Mouse (Mus musculus) kidney, adult 2 months (tissue): ENCODE data around the gene Ahdc1. TPM values are rescaled to one million over a fixed set of nuclear protein-coding genes. Genes with fewer than 3 reads are reported as not detected.

ENCODE experiments used
- DNase-seq: peaks from one replicate; pipeline ENCODE4 v3.0.0; 2021
- H3K27ac ChIP-seq: fragments of 200-500 bp; 2 replicates; pipeline ENCODE4 v1.5.1; 2012; ENCODE audit warnings: low read depth, low read length, control low read depth, inconsistent platforms; ENCODE audit not compliant: insufficient read depth
- H3K27me3 ChIP-seq: fragments of 200-500 bp; replicated peaks from 2 replicates; pipeline ENCODE4 v1.6.1; 2012; ENCODE audit warnings: mild to moderate bottlenecking, moderate library complexity, low read length, inconsistent platforms; ENCODE audit not compliant: control insufficient read depth, insufficient read depth
- H3K36me3 ChIP-seq: fragments of 200-500 bp; 2 replicates; pipeline ENCODE4 v1.6.1; 2012; ENCODE audit warnings: mild to moderate bottlenecking, moderate library complexity, low read length, inconsistent platforms; ENCODE audit not compliant: control insufficient read depth, insufficient read depth
- H3K4me1 ChIP-seq: fragments of 200-500 bp; 2 replicates; pipeline ENCODE4 v1.6.1; 2011; ENCODE audit warnings: low read length; ENCODE audit not compliant: control insufficient read depth, insufficient read depth
- H3K4me3 ChIP-seq: fragments of 200-500 bp; 2 replicates; pipeline ENCODE4 v1.5.1; 2011; ENCODE audit warnings: mild to moderate bottlenecking, low read depth, low read length, control low read depth; ENCODE audit not compliant: insufficient read depth
- CTCF ChIP-seq: fragments of 200-500 bp; conservative IDR thresholded peaks from 2 replicates; pipeline ENCODE4 v1.5.1; 2011; ENCODE audit warnings: low read depth, mild to moderate bottlenecking, control low read depth, low read length, moderate library complexity, mixed read lengths; ENCODE audit not compliant: insufficient read depth, insufficient read length
- POLR2A ChIP-seq: fragments of 200-500 bp; IDR thresholded peaks from one replicate; pipeline ENCODE4 v1.6.1; 2011; ENCODE audit warnings: low read depth, low read length, control low read depth
- WGBS: fragments of 180-500 bp; shearing (Covaris S2); methylation state at CpG from one replicate; pipeline ENCODE4 v1.1.7; 2018; 5-methylcytosine and 5-hydroxymethylcytosine counted together
- polyA plus RNA-seq: library from polyadenylated mRNA; depleted of rRNA; stranded (reverse); fragments of >200 nt; gene quantifications from 2 replicates; pipeline ENCODE4 v1.2.3, GENCODE M21; 2012

The Ahdc1 gene
- polyA plus RNA-seq, 1 experiment, result 22.2 TPM

DNA sequence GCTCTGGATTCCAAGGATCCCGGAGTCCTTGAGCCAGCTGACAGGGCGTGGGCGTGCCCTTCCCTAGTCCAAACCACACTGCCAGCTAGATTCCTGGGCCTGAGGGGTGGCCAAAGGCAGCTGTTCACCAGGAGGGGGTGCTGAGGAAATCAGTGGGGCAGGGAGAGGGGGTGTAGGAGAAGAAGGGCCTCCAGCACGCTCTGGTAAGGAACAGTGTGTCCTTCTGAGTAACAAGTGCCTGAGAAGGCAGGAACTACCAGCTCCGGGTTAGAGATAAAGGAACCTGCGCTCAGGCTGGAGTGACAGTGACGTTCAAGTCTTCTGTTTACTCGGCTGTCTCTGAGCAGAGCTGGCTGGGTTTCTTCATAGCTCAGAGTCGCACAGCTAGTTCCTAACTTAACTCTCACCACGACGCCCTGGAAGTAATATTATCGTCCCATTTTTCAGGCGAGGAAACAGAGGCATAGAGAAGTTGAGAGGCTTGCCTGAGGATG lies 96.8 kb downstream of the Ahdc1 start:
- peak; percentile 43 for DNase-seq
- Histone ChIP-seq H3K36me3 (no peaks in the 10 kb centered on the region), H3K27ac (no peak overlapping the region), H3K4me3 (no peak overlapping the region), H3K27me3 (no peaks in the 10 kb centered on the region), H3K4me1 (peaks cover 5% of the 10 kb centered on the region; the same call in 1 of the 2 replicates)
- TF ChIP-seq POLR2A (no peak), CTCF (no peak)
- WGBS, result 61% methylated on average over 13 of the region's 13 CpGs

DNA sequence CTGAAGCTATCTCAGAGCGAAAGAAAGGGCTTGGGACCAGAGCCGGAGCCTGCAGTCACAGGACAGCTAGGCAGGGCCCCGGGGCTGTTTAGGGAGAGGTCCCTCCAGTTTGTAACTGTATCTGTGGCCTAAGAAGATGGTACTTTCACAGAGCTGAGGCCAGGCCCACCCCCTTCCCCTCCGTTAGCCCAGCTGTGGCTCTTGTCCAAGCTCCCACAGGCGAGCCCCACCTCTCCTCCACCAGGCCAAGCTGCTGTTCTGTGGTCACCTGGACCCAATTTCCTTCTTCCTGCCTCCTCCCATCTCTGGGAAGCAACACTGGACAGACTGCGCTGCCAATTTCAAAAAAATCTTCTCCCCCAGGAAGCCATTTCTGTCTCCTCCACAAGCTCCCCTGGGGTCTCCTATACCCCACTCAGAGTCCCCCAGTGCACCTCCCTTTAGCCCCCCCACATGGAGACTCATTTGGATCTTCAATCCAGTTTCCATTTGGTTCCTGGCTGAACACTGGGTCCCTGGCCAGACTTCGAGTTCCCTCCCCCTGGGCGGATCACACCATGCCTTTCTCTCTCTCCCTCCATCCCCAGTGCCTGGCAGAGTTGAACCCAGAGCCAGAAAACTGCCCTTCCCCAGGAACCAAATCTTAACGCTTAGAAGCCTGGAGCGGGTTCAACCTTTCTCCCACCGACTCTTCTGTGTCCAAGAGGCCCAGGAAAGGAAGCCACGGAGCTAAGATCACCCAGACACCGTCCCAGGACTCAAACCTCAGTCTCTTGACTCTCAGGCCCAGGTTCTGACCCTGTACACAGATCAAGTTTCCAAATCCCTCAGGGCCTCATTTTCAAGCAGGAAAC lies 97.6 kb downstream of the Ahdc1 start:
- WGBS, result 69% methylated on average over 13 of the region's 13 CpGs
- no peaks in the 10 kb centered on the region for H3K4me1 ChIP-seq
- DNase-seq, result no peak
- no peak for TF ChIP-seq CTCF
- no peak for TF ChIP-seq POLR2A
- no peaks in the 10 kb centered on the region for H3K27me3 ChIP-seq
- H3K27ac ChIP-seq, result no peak overlapping the region
- H3K4me3 ChIP-seq, result no peak overlapping the region
- no peaks in the 10 kb centered on the region for H3K36me3 ChIP-seq

DNA sequence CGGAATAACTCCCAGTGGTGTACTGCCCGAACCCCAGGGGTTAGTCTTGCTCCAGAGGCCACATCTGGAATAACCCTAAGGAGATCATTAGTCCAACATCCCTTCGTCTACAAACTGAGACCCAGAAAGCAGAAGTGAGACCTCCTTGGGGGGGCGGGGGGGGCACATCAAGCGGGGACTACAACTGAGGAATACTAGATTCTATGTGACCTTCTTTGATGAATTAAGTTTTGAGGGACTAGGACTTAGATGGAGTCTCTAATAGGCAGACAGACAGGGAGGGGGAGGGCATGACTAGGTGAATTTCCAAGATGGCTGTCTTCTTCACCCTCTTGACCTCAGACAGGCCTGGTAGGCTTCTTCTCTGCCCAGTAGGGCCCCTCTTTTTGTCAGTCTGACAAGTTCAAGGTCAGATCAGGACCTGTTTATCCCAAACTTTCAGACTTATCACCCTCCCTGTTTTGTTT lies 98.3 kb downstream of the Ahdc1 start:
- Histone ChIP-seq H3K36me3 (no peaks in the 10 kb centered on the region), H3K4me3 (no peak overlapping the region), H3K4me1 (no peaks in the 10 kb centered on the region), H3K27me3 (no peaks in the 10 kb centered on the region), H3K27ac (no peak overlapping the region)
- WGBS, result 63% methylated on average over 5 of the region's 5 CpGs
- no peak for TF ChIP-seq POLR2A
- TF ChIP-seq CTCF, result no peak
- DNase-seq, result no peak

DNA sequence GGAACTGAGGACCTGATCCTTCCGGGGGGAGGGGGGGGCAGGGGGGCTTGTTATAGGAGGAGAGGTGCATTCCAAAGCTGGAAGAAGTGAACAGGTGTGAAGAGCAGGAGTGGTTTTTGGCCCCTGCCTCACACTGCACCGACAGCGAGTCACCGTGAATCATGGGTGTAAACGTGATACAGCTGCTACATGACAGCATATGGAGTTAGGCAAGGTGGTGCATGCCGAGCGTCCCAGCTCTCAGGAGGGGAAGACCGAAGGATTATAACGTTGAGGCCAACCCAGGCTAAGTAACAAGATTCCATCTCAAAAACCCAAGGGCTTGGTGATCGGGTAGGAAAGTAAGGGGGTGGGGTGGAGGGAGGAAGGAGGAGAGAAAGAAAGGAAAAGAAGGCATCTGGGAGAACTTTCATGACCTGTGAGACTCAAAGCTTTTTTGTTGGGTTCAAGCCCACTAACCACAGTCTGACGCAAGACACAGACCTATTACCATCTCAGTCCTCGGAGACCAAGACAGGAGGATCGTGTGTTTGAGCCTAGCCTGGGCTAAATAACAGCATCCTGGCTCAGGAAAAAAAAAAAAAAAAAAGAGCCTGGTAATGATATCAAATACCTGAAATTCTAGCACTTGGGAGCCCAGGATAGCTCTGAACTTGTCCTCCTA lies 101.2 kb downstream of the Ahdc1 start:
- no peak overlapping the region for H3K4me3 ChIP-seq
- H3K4me1 ChIP-seq, result peaks cover 2% of the 10 kb centered on the region; the same call in 1 of the 2 replicates
- no peaks in the 10 kb centered on the region for H3K27me3 ChIP-seq
- H3K36me3 ChIP-seq, result no peaks in the 10 kb centered on the region
- TF ChIP-seq POLR2A (no peak), CTCF (no peak)
- WGBS, result 56% methylated on average over 13 of the region's 13 CpGs
- H3K27ac ChIP-seq, result no peak overlapping the region
- DNase-seq, result no peak

DNA sequence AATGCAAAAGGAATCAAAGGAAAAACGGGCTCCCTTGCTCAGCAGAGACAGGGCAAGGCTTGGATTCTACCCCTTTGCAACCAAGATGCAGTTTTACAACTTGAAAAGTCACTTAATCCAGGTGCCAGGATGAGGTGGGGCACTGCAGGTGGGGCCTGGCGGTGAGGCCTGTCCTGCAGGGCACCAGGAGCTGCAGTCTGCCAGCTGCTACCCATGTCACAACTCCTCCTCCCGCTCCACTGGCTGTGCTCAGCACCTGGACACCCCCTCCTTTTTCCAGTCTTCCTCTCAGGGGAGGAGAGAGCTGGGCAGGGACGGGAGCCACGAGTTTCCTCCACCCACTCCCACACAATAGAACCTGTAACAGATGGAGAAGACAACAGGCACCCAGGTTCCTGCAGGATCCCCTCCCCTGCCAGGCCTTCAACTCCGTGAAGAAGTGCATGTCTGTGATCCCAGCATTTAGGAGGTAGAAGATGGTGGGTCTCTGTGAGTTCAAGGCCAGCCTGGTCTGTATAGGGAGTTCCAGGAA lies 102.4 kb downstream of the Ahdc1 start:
- Histone ChIP-seq H3K27me3 (no peaks in the 10 kb centered on the region), H3K27ac (no peak overlapping the region), H3K36me3 (no peaks in the 10 kb centered on the region), H3K4me3 (no peak overlapping the region), H3K4me1 (peaks cover 2% of the 10 kb centered on the region; the same call in 1 of the 2 replicates)
- TF ChIP-seq CTCF (no peak), POLR2A (no peak)
- no peak for DNase-seq
- 60% methylated on average over 6 of the region's 6 CpGs for WGBS

DNA sequence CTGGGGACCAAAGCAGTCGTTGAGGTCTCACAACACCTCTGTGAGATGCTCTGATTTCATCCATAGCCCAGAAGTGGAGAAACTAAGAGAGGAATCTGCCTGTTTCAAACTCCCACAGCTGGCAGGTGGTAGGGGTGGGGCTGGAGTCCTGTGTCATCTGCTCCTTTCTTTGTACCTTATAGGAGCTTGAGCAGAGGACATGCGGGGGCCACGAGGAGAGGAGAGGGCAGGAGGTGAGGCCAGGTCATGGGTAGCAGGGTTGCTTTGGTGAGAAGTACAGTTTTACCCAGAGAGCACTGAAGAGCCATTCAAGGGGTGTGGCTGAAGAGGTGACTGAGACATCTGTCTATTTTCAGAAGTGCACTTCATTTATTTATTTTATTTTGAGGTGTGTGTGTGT lies 103.7 kb downstream of the Ahdc1 start:
- H3K4me1 ChIP-seq, result peaks cover 5% of the 10 kb centered on the region
- H3K27ac ChIP-seq, result no peak overlapping the region
- TF ChIP-seq CTCF (no peak), POLR2A (no peak)
- WGBS, result 74% methylated on average over 3 of the region's 3 CpGs
- no peak overlapping the region for H3K4me3 ChIP-seq
- H3K36me3 ChIP-seq, result no peaks in the 10 kb centered on the region
- no peak for DNase-seq
- no peaks in the 10 kb centered on the region for H3K27me3 ChIP-seq
